Mouse (Mus musculus): ENCODE data around the gene Tcta.
A peak's percentile ranks its signal among the peaks of the same experiment; 100 is the strongest.
"Not testable (repeated sequence)": the region's sequence is repeated elsewhere in the genome, so short reads cannot be mapped to it uniquely, and the experiment has no call there.

Tcta gene

GRCm38 (mm10) chr9:108271941-108272340 is 34.0 kb downstream of the Tcta start:
- no peak for DNase-seq (ENCODE audit: low read depth, low spot score)

GRCm38 (mm10) chr9:108268701-108269100 is 37.3 kb downstream of the Tcta start:
- DNase-seq (ENCODE audit: low read depth, low spot score): not testable (repeated sequence)

GRCm38 (mm10) chr9:108267691-108268090 is 38.3 kb downstream of the Tcta start:
- no peak for DNase-seq (ENCODE audit: low read depth, low spot score)

GRCm38 (mm10) chr9:108266261-108266935 is 39.6 kb downstream of the Tcta start:
- no peak for DNase-seq (ENCODE audit: low read depth, low spot score)

- no peak for DNase-seq (ENCODE audit: low read depth, low spot score)
These were observed 41.6 kb downstream of the Tcta start for GRCm38 (mm10) chr9:108264191-108264921.

- DNase-seq (ENCODE audit: low read depth, low spot score): peak; percentile 97
These were observed 42.2 kb downstream of the Tcta start, which contains the start of gene Dag1 for GRCm38 (mm10) chr9:108263690-108264190. Dag1 (minus strand) TSS chr9:108263958.

- DNase-seq (ENCODE audit: low read depth, low spot score): no peak
These were observed 42.8 kb downstream of the Tcta start for GRCm38 (mm10) chr9:108263131-108263681.

- DNase-seq (ENCODE audit: low read depth, low spot score): no peak
These were observed 43.4 kb downstream of the Tcta start for GRCm38 (mm10) chr9:108262494-108263049.

- DNase-seq (ENCODE audit: low read depth, low spot score): no peak
These were observed 44.1 kb downstream of the Tcta start for GRCm38 (mm10) chr9:108261865-108262264.

- DNase-seq (ENCODE audit: low read depth, low spot score): no peak
These were observed 45.4 kb downstream of the Tcta start for GRCm38 (mm10) chr9:108260526-108260925.
